Mouse (Mus musculus) ES-E14 (cell line): Measurements from ENCODE around the gene Cd80.
"Not testable (repeated sequence)": the region's sequence is repeated elsewhere in the genome, so short reads cannot be mapped to it uniquely, and the experiment has no call there.

Experiments
- HCFC1 ChIP-seq: IDR thresholded peaks from 2 replicates; pipeline ENCODE4 v1.6.1; 2012; ENCODE audit warnings: low read length, inconsistent platforms, borderline replicate concordance; ENCODE audit not compliant: insufficient read depth
- MAFK ChIP-seq: IDR thresholded peaks from 2 replicates; pipeline ENCODE4 v1.6.1; 2014; ENCODE audit warnings: mild to moderate bottlenecking, low read depth, low read length, inconsistent platforms; ENCODE audit not compliant: insufficient read depth
- ZC3H11A ChIP-seq: IDR thresholded peaks from 2 replicates; pipeline ENCODE4 v1.6.1; 2012; ENCODE audit warnings: low read depth, mild to moderate bottlenecking, inconsistent platforms, low read length, borderline replicate concordance
- ZNF384 ChIP-seq: IDR thresholded peaks from 2 replicates; pipeline ENCODE4 v1.6.1; 2012; ENCODE audit warnings: low read depth, low read length, inconsistent platforms

DNA sequence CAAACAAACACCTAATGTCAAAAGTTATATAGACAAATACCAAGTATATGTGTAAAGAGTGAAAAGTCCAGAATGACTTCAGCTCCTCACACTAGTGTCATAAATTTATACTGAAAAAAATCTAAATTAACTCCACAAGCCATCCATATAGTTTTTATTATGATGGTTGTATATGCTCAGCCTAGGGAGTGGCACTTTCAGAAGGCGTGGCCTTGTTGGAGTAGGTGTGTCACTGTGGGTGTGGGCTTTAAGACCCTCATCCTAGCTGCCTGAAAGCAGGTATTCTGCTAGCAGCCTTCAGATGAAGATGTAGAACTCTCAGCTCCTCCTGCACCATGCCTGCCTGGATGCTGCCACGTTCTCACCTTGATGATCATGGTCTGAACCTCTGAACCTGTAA is 9.2 kb upstream of the Cd80 start:
- not testable (repeated sequence) for TF ChIP-seq ZNF384, MAFK, HCFC1, ZC3H11A
